Mouse (Mus musculus): Measurements from ENCODE around the gene Cdh20.
"Not testable (repeated sequence)": the region's sequence is repeated elsewhere in the genome, so short reads cannot be mapped to it uniquely, and the experiment has no call there.

Gene Cdh20

GRCm38 (mm10) chr1:104917307-104917836 is 149.0 kb downstream of the Cdh20 start:
- no peak for DNase-seq

GRCm38 (mm10) chr1:104933051-104933450 is 164.7 kb downstream of the Cdh20 start:
- no peak for DNase-seq

- DNase-seq: no peak
These were observed 168.6 kb downstream of the Cdh20 start for GRCm38 (mm10) chr1:104936966-104937365.

- DNase-seq: peak; percentile 13
These were observed 170.8 kb downstream of the Cdh20 start for GRCm38 (mm10) chr1:104939156-104939555.

- peak; percentile 6 for DNase-seq
These were observed 176.3 kb downstream of the Cdh20 start for GRCm38 (mm10) chr1:104944470-104945109.

- no peak for DNase-seq
These were observed 176.8 kb downstream of the Cdh20 start for GRCm38 (mm10) chr1:104945110-104945489.

GRCm38 (mm10) chr1:104949640-104950039 is 181.3 kb downstream of the Cdh20 start:
- DNase-seq: not testable (repeated sequence)

GRCm38 (mm10) chr1:104957046-104957445 is 188.7 kb downstream of the Cdh20 start:
- no peak for DNase-seq

- no peak for DNase-seq
These were observed 193.3 kb downstream of the Cdh20 start for GRCm38 (mm10) chr1:104961670-104962069.

- DNase-seq: no peak
These were observed 193.9 kb downstream of the Cdh20 start for GRCm38 (mm10) chr1:104962257-104962656.

GRCm38 (mm10) chr1:104979068-104979467 is 210.7 kb downstream of the Cdh20 start:
- DNase-seq: no peak

- DNase-seq: no peak
These were observed 211.9 kb downstream of the Cdh20 start for GRCm38 (mm10) chr1:104980273-104980672.

GRCm38 (mm10) chr1:104986222-104986973 is 218.1 kb downstream of the Cdh20 start:
- DNase-seq: no peak

- DNase-seq: no peak
These were observed 219.2 kb downstream of the Cdh20 start for GRCm38 (mm10) chr1:104987526-104987925.

GRCm38 (mm10) chr1:104992441-104992840 is 224.1 kb downstream of the Cdh20 start:
- no peak for DNase-seq

- DNase-seq: peak; percentile 36
These were observed 225.7 kb downstream of the Cdh20 start for GRCm38 (mm10) chr1:104993905-104994611.

- no peak for DNase-seq
These were observed 226.3 kb downstream of the Cdh20 start for GRCm38 (mm10) chr1:104994612-104994986.

GRCm38 (mm10) chr1:104997814-104998213 is 229.5 kb downstream of the Cdh20 start:
- no peak for DNase-seq

GRCm38 (mm10) chr1:105002179-105002578 is 233.8 kb downstream of the Cdh20 start:
- DNase-seq: no peak

- no peak for DNase-seq
These were observed 235.5 kb downstream of the Cdh20 start for GRCm38 (mm10) chr1:105003786-105004185.

GRCm38 (mm10) chr1:105012616-105013015 is 244.3 kb downstream of the Cdh20 start:
- DNase-seq: no peak

- DNase-seq: no peak
These were observed 245.0 kb downstream of the Cdh20 start for GRCm38 (mm10) chr1:105013291-105013690.

- DNase-seq: no peak
These were observed 273.3 kb downstream of the Cdh20 start for GRCm38 (mm10) chr1:105041668-105042067.
